Mouse (Mus musculus) frontal cortex, adult 2 months (tissue): ENCODE measurements around the gene Eno4. TPM values are rescaled to one million over a fixed set of nuclear protein-coding genes. Genes with fewer than 3 reads are reported as not detected.
"Not testable (repeated sequence)": the region's sequence is repeated elsewhere in the genome, so short reads cannot be mapped to it uniquely, and the experiment has no call there.

ENCODE experiments used
- DNase-seq, 2 experiments: peaks; one replicate each; pipeline ENCODE4 v3.0.0; 2022; ENCODE audit warnings: low spot score in 1 of 2; ENCODE audit errors: extremely low spot score in 1 of 2
- polyA plus RNA-seq: library from polyadenylated mRNA; depleted of rRNA; stranded (reverse); fragments of >200 nt; gene quantifications from 2 replicates; pipeline ENCODE4 v1.2.3, GENCODE M21; 2012; rRNA removed

The Eno4 gene
- 1.7 and 2.1 TPM in 2 replicates for polyA plus RNA-seq

DNA sequence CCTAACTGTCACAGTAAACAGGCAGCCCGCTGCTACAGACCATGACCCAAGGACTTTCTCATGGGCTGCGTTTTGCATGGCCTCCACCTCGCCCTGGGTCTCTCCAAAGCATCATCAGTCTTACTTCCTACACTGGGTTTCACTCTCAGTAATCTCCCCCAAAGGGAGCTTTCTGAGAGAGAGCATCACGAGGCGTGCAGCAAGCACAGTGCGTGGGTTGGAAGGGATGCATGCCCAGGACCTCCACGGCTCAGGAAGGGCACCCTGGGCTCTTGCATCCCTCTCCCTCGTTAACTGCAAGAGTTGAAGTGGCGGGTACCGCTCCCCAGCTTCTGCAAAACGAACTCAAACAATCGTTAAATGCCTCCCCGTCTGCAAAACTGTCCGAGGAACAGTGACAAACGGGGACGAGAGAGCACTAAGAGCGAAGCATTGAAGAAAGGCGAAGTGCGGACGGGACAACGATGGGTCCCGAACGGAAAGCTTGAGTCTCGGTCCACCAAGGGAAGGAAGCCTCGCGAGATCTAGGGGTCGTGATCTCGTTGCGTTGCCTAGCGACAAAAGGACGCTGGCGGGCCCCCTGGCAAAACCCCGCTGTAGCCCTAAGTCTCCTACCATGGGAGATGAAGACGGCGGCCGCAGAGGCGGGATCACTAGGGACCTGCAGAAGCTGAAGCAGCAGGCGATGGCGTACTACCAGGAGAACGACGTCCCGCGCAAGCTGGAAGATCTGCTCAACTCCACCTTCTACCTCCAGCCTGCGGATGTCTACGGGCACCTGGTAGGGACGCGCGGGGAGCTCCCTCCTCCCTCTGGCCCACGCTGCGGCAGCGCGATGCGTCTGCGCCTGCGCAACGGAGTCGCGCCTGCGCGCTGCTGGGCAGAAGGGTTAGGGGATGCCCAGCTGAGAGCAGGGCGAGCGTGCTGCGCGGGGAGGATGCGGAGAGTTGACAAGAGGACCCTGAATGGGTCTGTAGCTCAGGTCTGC lies at the start of gene Eno4, which contains the start of gene Hspa12a:
Gene Eno4, plus strand, starts transcription at position 585 of the 988 bp plus-strand sequence.
Gene Hspa12a, minus strand, starts transcription at position 814 of the 988 bp plus-strand sequence.
- DNase-seq, result peak; percentile 90 to 95

DNA sequence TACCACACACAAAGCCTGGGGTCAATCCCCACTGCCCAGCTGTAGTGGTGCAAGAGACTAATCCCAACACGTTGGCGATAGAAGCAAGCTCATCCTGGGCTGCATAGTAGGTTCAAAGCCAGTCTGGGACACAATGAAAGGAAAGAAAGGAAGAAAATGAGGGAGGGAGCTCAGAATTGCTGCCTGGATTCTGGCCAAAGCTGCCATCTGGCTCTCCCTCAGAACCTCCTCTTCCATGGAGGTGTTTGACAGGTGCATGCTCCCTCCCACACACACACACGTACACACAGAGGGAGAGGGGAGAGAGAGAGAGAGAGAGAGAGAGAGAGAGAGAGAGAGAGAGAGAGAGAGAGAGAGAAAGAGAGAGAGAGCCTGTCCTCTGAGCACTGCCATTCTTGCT lies 47.0 kb upstream of the Eno4 start:
- DNase-seq, result peak; percentile 14 to 67

DNA sequence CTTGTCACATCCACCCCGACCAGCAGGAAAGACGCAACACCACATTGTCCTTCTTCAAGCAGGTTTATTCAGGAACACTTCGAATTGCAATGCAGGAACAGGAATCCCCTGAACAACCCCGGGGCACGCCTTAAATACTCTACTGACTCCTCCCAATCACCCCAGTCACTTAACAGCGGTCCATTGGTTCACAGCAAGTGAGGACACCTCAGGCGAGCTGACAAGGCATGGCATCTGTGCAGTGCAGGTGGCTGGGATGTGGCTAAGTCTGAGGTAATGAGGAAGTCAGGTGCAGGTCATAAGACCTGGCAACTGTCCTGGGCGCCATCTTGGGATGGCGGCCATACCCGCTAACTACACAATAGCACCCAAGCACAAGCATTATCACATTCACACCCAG lies 42.8 kb upstream of the Eno4 start:
- not testable (repeated sequence) for DNase-seq

DNA sequence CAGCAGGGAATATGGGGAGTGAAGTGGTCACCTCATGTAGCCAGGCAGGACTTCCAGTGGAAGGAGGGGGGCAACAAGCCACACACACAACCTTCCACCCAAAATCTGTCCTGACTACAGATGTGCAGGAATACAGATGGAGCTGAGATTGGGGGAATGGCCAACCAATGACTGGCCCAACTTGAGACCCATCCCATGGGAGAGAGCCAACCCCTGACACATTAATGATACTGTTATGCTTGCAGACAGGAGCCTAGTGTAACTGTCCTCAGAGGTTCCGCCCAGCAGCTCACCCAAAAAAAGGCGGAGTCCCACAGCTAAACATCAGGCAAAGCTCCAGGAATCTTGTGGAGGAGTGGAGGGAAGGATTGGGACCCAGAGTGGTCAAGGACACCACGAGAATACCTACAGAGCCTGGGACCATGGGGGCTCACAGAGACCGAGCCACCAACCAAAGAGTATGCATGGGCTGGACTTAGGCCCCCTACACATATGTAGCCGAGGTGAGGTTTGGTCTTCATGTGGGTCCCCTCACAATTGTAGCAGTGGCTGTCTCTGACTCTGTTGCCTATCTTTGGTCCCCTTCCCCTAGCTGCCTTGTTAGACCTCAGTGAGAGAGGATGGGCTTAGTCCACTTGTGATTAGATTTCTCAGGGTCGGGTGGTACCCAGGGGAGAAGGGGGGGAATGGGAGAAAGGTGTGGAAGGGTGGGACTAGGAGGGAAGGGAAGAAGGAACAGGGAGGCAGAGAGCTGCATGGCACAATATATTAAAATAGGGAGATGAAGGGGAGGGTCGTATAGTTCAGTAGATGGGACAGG lies 39.9 kb upstream of the Eno4 start:
- no peak for DNase-seq

DNA sequence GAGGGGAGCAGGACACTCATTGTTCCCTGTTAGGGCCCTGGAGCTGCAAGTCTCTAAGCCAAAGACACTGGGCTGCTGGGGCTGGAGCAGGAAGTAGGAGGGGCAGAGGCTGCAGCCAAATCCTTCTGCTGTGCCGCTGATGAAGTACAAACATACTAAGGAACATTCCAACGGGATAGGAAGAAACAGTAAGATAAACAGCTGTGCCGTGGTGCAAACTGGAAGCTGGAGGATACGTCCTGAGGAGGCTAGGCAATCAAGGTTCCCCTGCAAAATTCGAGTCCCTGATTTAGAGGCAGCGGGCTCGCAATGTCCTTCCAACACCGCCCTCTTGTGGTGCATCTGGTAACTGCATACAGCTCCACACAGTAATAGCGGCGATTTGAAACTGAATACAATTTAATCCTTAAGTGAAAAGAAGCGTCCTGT lies 39.3 kb upstream of the Eno4 start:
- peak; percentile 42 to 96 for DNase-seq

DNA sequence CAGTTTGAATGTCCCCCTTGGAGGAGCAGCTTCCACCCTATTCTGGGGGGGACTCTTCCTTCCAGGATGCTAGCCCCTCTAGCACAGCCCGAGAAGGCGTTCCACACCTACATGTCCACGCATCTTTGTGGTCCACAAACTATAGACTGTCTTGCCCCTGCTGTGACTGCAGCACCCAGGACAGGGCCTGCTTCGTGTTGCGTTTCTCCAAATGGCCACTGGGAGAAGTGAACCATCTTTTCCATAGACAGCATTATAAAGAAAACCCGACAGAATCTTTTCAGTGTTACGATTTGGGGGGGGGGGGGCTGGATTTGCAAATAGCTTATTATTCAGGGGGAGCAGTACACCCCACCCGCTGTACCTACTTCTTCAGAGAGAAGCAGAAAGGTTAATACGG lies 36.5 kb upstream of the Eno4 start:
- DNase-seq, result no peak

DNA sequence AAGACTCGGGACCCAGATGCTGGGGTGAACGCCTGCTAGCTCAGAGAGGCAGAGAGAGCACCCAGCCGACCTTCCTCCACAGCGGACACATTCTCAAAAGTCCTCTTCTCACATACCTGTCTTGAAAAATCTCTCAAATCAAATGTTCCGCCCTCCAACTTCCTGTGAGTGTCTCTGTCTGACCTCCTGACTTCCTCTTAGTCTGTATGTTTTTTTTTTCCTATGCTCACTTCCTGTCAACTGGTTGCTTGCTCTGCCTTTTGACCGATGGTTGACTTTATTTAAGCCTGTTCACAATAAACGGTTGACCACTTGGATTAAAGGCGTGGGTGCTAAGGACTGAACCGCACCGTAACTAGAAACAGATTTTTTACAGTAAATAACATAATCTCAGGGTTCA lies 35.2 kb upstream of the Eno4 start:
- DNase-seq, result no peak

DNA sequence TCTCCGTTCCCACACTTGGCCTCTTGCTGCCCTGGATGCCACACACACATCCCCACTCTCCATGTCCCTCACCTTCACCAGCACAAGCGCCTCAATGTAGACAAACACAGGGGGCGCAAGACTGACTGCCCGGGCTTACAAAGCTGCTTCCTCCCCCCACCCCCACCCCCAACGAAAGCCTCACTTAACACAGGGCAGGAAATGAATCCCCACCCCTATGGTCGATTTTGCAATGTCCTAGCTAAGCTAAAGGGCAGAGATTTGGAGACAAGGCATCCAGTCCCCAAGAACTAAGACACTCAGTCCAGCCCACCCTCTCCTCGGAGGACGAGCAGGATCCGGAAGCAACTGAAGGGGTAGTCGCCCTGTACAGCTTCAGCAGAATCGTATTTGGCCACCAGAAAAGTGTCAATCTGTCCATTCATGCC lies 32.3 kb upstream of the Eno4 start:
- no peak for DNase-seq

DNA sequence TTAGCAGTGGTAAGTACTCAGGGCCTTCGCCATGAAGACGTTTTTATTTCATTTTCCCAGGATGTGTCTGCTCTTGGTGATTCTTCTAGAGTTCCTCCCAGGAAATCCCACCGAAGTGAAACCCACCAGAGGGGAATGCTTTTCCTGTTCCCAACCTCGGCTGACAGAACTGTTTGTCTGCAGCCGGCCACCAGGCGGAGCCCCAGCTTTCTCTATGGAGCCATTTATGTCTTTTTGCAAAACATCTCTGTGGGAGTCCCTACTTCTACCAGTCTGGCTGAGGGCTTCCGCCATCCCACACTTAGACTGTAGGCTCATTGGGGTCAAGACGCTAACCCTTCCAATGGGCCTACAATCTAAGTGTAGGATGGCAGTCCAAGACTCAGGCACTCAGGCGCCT lies 31.8 kb upstream of the Eno4 start:
- peak; percentile 46 to 81 for DNase-seq

DNA sequence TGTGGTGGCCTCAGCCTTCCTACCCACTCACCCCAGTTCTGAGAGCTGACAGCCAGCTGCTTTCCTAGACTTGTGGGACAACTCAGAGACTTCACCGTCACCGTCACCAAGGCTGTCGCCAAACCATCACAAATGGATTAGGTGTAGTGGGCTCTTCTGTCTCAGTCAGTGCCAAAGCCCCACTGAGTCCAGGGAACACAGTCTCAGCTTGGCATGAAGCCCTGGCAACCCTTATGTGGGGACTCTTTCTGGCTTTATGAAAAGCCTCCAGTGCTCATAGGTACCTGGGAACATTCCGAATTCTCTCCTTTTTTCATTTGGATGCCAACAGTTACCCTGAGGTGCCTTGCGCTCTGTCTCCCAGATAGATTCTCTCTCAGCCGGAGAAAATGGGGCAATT lies 29.9 kb upstream of the Eno4 start:
- DNase-seq, result no peak

DNA sequence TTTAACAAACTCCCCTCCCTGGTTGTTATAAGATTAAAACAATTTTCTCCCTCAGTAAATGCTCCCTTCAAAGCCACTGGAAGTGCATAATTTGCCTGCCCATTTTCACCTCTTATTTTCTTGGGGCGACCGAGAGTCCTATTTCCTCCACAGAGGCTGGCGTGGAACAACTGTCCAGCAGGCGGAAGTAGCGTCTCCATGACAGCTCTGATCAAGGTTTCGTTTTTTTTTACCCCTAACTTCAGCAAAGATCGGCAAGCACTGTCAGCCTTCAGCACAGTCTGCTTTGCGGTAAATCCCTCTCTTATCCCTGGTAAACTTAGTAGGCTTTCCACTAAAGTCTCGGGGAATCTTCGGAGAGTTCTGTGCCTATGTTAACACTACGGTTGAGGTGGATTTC lies 24.6 kb upstream of the Eno4 start:
- no peak for DNase-seq

DNA sequence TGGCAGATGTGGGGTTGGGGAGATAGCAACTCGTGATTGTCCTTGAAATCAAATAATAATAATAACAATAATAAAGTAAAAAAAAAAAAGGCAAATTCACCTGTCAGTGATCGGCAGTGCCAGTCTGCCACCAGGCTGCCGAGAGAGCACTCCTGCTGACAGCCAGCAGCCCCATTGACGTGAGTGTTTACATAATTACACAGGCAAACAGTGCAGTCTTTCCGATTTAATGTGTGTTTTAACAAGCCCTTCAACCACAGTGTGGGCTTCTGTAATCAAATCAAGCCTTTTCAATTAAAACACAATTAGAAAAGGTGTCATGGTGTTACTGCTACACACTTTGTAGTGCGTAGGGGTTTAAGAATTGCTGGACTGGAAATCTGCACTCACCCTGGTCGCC lies 24.1 kb upstream of the Eno4 start:
- DNase-seq, result no peak

DNA sequence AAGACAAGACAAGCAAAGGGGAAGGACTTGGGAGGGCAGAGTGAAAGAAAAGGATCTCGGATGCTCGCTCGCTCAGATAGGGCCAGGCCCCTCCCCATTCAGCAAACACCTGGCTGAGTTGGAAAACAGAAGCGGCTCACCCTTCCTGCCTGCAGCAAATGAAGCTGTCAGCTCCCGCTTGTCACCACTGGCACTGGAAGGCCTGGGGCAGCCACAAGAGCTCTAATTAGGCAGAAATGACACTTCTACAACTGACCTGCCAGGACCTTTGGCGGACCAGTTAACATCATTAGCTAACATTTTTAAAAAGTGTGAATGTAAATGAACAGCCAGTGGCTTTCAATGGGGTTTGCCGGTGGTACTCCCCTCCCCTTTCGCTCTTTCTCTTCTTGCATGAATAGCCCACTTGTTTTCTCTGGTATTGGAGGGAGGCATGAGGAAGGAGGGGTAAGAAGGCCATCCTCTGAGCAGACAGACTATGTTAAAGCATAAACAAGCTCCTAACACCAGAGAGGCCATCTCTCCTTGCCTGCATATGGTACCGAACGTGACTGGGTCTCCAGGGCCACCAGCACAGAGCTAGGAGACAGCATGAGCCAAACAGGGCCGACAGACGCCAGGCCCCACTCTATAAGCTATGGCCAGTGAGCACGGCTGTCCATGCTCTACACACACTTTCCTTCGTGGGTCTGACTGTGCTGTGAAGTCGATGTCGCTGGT lies 12.0 kb upstream of the Eno4 start:
- DNase-seq, result no peak

DNA sequence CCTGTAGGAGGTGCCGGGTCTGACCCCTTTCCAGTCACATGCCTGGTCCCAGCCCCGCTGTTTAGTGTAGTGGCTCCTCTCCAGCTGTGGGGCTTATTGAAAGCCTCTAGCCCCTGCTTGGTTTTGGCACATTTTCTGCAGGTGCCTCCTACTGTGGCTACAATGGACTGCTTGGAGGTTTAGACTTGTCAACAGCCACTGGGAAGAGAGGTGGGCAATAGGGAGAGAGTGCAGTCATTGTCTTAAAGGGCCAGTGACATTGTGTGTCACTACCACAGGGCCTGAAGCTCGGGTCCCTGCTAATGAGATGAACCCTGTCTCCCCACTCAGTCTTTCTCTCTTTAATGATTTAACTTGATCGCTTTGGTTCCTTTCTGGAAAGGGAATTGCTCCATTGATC lies 10.2 kb upstream of the Eno4 start:
- no peak for DNase-seq

DNA sequence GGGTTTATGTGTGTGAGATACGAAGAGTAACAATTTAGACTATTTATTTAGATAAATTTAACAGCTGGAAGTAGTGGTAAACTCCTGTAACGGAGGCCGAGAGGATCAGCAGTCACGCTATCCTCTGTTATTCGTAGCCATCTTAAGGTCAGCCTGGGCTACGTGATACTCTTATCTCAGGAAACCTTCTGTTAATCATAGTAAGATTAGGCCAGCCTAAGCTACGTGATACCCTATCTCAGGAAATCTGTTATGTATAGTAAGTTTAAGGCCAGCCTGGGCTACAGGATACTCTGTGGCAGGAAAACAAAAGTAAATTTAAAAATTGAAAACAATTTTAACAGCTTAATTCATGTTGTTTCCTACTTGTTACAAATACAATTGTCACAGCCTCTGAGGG lies 2.7 kb downstream of the Eno4 start:
- no peak for DNase-seq

DNA sequence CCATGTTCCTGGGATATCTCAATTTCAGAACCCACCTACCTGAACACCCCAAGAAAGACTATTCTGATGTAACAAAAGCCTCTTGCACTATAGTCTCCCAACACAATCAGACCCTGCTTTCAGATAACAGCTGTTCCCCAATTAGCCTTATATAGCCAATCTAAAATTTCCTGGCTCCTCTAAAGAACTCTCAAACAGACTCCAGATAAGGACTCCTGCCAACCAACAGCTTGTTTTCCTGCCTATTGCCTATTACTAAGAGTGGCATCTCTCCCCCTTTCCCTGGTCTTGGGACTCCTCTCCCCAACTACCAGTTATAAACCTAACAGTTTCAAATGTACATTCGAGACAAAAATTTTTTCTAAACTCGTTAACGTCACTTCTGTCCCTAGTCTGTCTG lies 8.3 kb downstream of the Eno4 start:
- no peak for DNase-seq

DNA sequence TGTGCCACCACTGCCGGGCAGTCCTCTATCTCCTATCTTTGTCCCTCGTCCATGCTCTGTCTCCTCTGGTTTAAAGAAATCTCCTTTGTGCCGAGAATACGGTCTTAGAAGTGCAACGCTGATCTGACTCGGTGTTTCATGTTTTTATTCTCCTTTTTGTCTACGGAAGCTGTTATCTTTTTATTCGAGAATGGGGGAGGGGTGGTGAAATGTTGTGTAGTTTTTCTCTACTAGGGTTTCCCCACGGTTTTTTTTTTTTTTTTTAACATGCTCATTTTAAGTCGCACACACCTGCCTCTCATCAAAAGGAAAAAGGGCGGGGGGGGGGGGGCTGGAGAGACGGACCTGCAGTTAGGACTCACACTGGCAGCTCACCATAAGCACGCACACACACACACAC lies 9.0 kb downstream of the Eno4 start:
- no peak for DNase-seq

DNA sequence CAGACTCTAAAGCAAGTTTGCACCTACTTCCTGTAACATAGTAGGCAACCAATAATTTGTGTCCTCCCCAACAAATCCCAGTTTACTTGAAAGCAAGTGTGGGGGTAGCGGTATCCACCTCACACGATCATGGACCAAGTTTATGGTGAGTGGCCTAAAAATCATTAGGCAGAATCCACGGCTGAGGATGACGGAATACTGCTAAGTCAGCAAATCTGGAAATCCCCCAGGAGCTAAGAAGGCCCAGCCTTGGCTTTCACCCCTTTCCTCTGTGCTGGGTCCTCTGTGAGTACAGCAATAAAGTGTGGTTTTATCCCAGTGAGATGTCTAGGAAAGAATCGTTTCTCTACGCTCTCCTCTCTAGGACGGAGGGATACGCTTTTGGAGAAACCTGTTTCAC lies 11.6 kb downstream of the Eno4 start:
- no peak for DNase-seq

DNA sequence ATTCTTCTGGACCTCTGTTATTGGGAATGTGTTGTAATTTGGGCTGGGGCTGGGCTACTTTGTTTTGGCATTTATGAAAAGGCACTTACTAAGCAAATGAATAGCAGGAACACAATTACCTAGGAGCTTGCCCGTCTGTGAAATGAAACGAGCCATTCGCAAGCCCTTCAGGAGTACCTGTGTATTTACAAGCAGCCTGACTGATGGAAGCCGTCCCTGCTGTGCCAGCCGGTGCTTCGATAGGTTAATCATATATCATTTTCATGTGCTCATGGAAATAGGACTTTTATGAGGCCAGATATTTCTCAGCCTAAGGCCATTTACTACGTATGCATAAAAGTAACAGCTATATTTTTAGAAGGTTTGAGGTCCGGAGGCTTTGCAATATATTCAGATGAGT lies 19.8 kb downstream of the Eno4 start:
- DNase-seq, result no peak

DNA sequence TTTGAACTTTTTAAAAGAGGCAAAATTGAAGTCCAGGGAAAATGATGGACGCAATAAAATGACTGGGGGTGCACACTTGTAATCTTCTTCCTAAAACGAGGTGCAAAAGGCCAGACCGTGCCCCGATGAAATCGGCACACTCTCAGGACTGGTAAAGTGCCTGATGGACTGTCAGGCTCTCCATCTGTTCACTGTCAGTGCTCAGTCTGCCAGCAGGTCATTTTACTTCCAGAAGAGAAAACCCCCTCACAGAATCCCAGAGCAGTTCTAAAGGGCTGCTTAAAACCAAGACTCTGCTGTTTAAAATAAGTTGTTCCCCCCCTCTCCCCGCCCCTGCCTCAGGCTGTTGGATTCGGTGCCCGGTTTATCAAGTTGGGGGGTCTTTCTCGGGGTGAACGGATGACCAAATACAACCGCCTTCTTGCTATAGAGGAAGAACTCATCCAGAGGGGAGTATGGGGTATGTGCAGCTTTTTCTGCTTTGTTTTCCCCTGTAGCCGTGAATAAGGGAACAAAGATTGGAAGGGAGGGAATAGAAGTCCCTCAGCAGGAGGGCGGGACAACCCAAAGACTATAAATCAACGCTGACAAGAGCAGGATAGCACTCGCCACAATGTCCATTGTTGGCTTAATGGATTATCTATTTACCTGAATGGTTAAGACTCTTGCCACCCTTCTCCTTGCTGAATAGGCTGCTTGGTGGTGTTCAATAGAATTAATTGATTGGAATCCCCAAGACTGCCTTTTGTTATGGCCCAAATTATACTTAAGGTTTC lies 25.7 kb downstream of the Eno4 start:
- no peak for DNase-seq
